Mouse (Mus musculus) regulatory T cell (primary cell): ENCODE data around the gene Mrgprf.

Experiments used
- in situ Hi-C: fragments of 300-600 bp; cut with MboI, MseI; formaldehyde crosslinking; loops from one replicate; pipeline ENCODE4 v1.15.1; 2025; ENCODE audit warnings: high pct_unique_total_duplicates

Gene Mrgprf

GRCm38 (mm10) chr7:145299562-145300320 lies 887 bp upstream of the Mrgprf start:
- in situ Hi-C loops: no loop called here

GRCm38 (mm10) chr7:145301008-145301340 lies 346 bp downstream of the Mrgprf start:
- in situ Hi-C loops: no loop called here

- in situ Hi-C loops: no loop called here
Measured at GRCm38 (mm10) chr7:145301341-145302005, 845 bp downstream of the Mrgprf start.

DNA sequence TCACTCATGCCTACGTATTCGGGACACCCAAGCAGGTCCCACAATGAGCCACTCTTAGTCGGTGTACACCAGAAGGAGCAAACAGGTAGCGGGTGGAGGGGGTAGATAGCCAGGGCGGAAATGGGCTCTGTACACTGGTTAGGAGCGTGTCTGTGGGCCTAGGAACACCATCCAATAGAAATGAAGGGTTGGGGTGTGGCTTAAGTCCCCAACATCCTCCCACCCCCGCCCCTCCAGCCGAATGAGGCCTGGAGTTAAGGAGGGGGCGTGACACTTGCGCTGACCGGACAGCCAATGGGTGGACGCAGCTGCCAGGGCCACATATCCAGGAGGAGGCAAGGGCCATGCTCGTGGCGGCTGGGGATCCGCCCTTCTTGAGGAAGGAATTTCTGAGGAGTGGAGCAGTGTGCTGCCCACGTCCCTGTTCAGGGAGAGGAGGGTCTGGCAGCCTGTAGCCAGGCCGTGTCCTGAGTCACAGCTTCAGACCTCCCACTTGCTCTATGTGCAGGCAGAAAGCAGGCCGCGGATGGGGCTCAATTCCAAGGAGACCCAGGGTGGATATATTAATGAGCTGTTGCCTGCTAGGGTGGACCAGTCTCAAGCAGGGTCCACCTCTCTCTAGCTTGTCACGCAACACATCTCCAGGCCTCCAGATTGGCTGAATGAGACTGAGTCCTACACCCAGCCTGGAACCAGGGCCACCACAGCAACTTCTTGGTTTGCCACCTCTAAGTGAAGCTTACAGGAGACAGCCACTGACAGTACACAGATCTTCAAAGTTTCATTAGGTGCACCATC lies 2.1 kb downstream of the Mrgprf start:
- in situ Hi-C loops: no loop called here

DNA sequence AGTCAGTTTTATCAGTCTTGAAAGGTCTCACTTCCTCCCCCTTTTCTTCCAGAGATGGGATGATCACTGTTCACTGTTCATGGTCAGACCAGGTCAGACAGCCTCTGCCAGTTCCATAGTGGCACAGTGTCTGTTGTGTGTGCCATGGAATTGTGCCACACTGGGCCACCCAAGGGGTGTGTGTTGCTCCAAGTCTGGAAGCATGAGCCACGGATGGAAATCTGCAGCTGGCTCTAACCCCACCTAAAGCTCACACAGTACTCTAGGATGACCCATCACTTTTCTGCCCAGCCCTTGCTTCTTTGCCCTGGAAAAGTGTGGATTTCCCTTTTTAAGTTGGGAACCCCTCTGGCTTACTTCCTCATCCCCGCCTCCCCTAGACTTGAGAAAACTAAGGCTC lies 3.5 kb downstream of the Mrgprf start:
- in situ Hi-C loops: no loop called here

- in situ Hi-C loops: no loop called here
Measured at GRCm38 (mm10) chr7:145307636-145308035, 7.0 kb downstream of the Mrgprf start.

- in situ Hi-C loops: no loop called here
Measured at GRCm38 (mm10) chr7:145308061-145308675, 7.5 kb downstream of the Mrgprf start.

- in situ Hi-C loops: no loop called here
Measured at GRCm38 (mm10) chr7:145308866-145309265, 8.2 kb downstream of the Mrgprf start.

- in situ Hi-C loops: no loop called here
Measured at GRCm38 (mm10) chr7:145309877-145310276, 9.2 kb downstream of the Mrgprf start.

DNA sequence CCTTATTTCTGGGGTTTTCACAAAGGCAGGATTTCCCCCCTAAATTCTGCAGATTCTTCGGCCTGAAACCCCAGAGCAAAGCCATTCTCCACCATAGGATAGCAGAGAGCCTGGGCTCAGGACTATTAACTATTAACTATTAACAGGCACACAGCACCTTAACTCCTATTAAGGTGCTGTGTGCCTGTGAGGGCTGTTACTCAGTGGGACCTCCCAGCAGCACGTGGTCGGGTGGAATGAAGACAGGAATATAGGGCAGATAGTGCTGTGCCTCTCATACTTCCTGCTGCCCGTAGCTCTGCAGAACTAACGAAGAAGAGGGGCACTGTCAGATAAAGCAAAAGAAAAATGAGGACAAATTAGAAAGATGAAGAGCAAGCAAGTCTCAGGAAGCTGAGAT lies 9.9 kb downstream of the Mrgprf start:
- in situ Hi-C loops: no loop called here

GRCm38 (mm10) chr7:145312137-145312536 lies 11.5 kb downstream of the Mrgprf start:
- in situ Hi-C loops: no loop called here

GRCm38 (mm10) chr7:145314785-145315411 lies 14.3 kb downstream of the Mrgprf start, which contains the start of gene Mrgprd:
Mrgprd (plus strand) TSS chr7:145314835.
- in situ Hi-C loops: no loop called here

DNA sequence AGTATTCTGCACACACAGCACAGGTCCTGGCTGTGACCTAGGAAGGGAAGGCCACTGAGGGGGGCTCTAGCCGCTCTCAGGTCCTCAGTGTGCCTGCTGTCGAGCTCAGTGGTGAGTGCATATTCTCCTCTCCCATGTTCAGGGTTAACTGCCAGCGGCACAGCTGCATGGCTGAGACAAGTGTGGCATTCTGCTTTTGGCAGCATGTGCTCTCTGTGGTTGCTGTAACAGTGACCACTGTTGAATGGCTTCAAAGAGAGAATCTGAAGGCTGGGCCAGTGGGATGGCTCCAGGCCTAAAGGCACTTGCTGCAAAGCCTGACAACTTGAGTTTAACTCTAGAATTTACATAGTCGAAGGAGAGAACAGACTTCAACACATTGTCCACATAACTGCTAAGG lies 16.9 kb downstream of the Mrgprf start:
- in situ Hi-C loops: no loop called here

GRCm38 (mm10) chr7:145319481-145319880 lies 18.9 kb downstream of the Mrgprf start:
- in situ Hi-C loops: no loop called here

GRCm38 (mm10) chr7:145323607-145324006 lies 23.0 kb downstream of the Mrgprf start:
- in situ Hi-C loops: loop anchor here (5.0 kb wide), 1 partner anchor 61 kb away; no protein-coding TSS in a partner anchor

- in situ Hi-C loops: no loop called here
Measured at GRCm38 (mm10) chr7:145325697-145326096, 25.1 kb downstream of the Mrgprf start.

GRCm38 (mm10) chr7:145329982-145330381 lies 29.4 kb downstream of the Mrgprf start:
- in situ Hi-C loops: no loop called here

DNA sequence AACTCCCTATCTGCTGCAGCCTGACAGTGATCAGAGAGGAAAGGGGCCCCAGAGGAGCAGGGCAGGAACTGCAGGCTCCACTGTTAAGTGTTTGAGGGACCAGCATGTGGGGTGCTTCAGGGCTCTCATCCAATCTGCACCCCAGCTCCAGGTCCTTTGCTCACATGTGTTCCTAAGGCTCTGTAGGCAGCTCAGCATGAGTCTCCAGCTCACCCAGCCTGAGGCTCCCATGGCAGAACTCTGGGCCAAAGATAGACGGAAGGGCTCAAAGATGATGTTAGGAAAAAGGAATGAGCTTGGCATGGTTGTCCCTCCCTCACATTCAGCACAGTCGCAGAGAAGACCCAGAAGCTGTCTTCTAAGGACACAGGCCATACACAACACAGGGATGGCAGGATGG lies 30.0 kb downstream of the Mrgprf start:
- in situ Hi-C loops: no loop called here

DNA sequence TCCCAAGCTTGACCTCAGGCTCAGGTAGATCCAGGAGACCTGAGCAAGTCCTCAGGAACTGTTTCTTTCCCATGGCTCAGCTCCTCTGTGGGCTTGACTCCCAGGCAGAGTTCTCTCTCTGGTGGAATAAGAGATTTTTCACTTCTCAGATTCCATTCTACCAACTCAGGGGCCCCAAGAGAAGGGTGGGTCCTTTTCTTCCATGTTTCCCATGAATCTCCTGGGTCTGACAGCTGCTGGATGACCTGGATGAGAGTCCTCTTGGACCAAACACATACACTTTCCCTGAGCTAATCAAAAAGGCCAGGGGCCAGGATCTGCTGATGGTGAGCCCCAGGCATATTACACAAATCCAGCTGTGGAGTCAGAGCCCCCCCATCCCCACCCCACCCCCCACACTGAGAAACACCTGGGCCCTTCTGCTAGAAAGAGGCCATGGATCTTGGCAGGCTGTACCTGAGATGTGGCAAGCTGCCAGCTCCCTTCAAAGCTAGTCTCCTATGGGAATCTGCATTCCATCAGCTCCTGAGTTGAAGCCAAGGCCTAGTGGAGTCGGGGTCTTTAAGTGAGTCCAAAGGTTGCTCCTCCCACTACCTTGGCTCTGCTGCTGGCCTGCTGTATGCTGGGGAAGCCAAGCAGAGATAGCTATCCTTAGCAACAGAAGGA lies 31.9 kb downstream of the Mrgprf start:
- in situ Hi-C loops: no loop called here

DNA sequence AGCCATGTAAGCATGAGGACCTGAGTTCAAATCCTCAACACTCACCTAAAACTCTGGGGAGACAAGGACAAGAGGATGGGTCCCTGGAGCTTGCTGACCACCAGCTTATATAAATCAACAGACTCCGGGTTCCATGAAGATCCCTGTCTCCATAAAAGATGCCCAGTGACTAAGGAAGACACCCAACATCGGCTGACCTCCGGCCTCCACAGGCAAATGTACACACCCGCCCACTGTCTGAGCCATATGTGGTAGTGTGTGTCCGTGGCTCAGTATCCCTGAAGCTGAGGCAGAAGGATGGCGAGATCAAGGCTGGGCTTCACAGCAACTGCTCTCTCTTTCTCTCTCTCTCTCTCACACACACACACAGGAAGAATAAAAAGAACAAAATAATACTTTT lies 33.3 kb downstream of the Mrgprf start:
- in situ Hi-C loops: no loop called here
